Mouse (Mus musculus): ENCODE measurements around the gene Ndrg3. TPM values are rescaled to one million over a fixed set of nuclear protein-coding genes. Genes with fewer than 3 reads are reported as not detected.
A peak's percentile ranks its signal among the peaks of the same experiment; 100 is the strongest.
"Not testable (repeated sequence)": the region's sequence is repeated elsewhere in the genome, so short reads cannot be mapped to it uniquely, and the experiment has no call there.

Ndrg3 gene
- polyA plus RNA-seq, 1 experiment = 3.3 TPM

GRCm38 (mm10) chr2:156928606-156929005 is 63.2 kb downstream of the Ndrg3 start:
- TF ChIP-seq GATA1 (IDR thresholded peaks at IDR 0.05; ENCODE audit: borderline replicate concordance, low read length) = no peak
- no peak for TF ChIP-seq FLI1 (IDR thresholded peaks at IDR 0.05; ENCODE audit: low read length)
- Histone ChIP-seq H3K4me1 (peaks cover 83% of the 10 kb centered on the region), H3K36me3 (replicated peaks; ENCODE audit: low read length) (peaks cover 79% of the 10 kb centered on the region), H3K4me3 (replicated peaks) (no peak overlapping the region), H3K9me3 (0 out of 2 replicates have a peak, but pooled peaks cover 5% of the 10 kb centered on the region), H3K27me3 (replicated peaks) (no peaks in the 10 kb centered on the region)

GRCm38 (mm10) chr2:156927663-156928062 is 64.2 kb downstream of the Ndrg3 start:
- Histone ChIP-seq H3K4me3 (replicated peaks) (no peak overlapping the region), H3K4me1 (peaks cover 88% of the 10 kb centered on the region), H3K9me3 (0 out of 2 replicates have a peak, but pooled peaks cover 5% of the 10 kb centered on the region), H3K27me3 (replicated peaks) (no peaks in the 10 kb centered on the region), H3K36me3 (replicated peaks; ENCODE audit: low read length) (peaks cover 70% of the 10 kb centered on the region)
- TF ChIP-seq GATA1 (IDR thresholded peaks at IDR 0.05; ENCODE audit: borderline replicate concordance, low read length) (no peak), FLI1 (IDR thresholded peaks at IDR 0.05; ENCODE audit: low read length) (no peak)

GRCm38 (mm10) chr2:156925611-156926010 is 66.2 kb downstream of the Ndrg3 start:
- H3K9me3 ChIP-seq; H3K27me3 ChIP-seq (replicated peaks); H3K4me3 ChIP-seq (replicated peaks): not testable (repeated sequence)
- peaks cover 53% of the 10 kb centered on the region for H3K36me3 ChIP-seq (replicated peaks; ENCODE audit: low read length)
- H3K4me1 ChIP-seq = peaks cover 90% of the 10 kb centered on the region

- Histone ChIP-seq H3K36me3 (replicated peaks; ENCODE audit: low read length) (peaks cover 47% of the 10 kb centered on the region), H3K4me1 (peaks cover 90% of the 10 kb centered on the region)
- H3K27me3 ChIP-seq (replicated peaks); H3K4me3 ChIP-seq (replicated peaks); H3K9me3 ChIP-seq: not testable (repeated sequence)
These were observed 66.8 kb downstream of the Ndrg3 start for GRCm38 (mm10) chr2:156925075-156925474.

- Histone ChIP-seq H3K4me1 (peaks cover 90% of the 10 kb centered on the region), H3K27me3 (replicated peaks) (no peaks in the 10 kb centered on the region), H3K36me3 (replicated peaks; ENCODE audit: low read length) (peaks cover 40% of the 10 kb centered on the region), H3K9me3 (0 out of 2 replicates have a peak, but pooled peaks cover 5% of the 10 kb centered on the region), H3K4me3 (replicated peaks) (peak overlapping the region; percentile 38)
- TF ChIP-seq FLI1 (IDR thresholded peaks at IDR 0.05; ENCODE audit: low read length) = no peak
- no peak for TF ChIP-seq GATA1 (IDR thresholded peaks at IDR 0.05; ENCODE audit: borderline replicate concordance, low read length)
These were observed 67.5 kb downstream of the Ndrg3 start for GRCm38 (mm10) chr2:156924210-156924898.

GRCm38 (mm10) chr2:156923057-156923456 is 68.8 kb downstream of the Ndrg3 start:
- TF ChIP-seq GATA1 (IDR thresholded peaks at IDR 0.05; ENCODE audit: borderline replicate concordance, low read length) = no peak
- no peak for TF ChIP-seq FLI1 (IDR thresholded peaks at IDR 0.05; ENCODE audit: low read length)
- 0 out of 2 replicates have a peak, but pooled peaks cover 5% of the 10 kb centered on the region for H3K9me3 ChIP-seq
- H3K4me1 ChIP-seq = peaks cover 90% of the 10 kb centered on the region
- no peak overlapping the region for H3K4me3 ChIP-seq (replicated peaks)
- H3K27me3 ChIP-seq (replicated peaks) = no peaks in the 10 kb centered on the region
- peaks cover 28% of the 10 kb centered on the region for H3K36me3 ChIP-seq (replicated peaks; ENCODE audit: low read length)

- no peaks in the 10 kb centered on the region for H3K27me3 ChIP-seq (replicated peaks)
- no peak overlapping the region for H3K4me3 ChIP-seq (replicated peaks)
- H3K4me1 ChIP-seq = peaks cover 86% of the 10 kb centered on the region
- 0 out of 2 replicates have a peak, but pooled peaks cover 3% of the 10 kb centered on the region for H3K9me3 ChIP-seq
- TF ChIP-seq FLI1 (IDR thresholded peaks at IDR 0.05; ENCODE audit: low read length) (no peak), GATA1 (IDR thresholded peaks at IDR 0.05; ENCODE audit: borderline replicate concordance, low read length) (no peak)
- H3K36me3 ChIP-seq (replicated peaks; ENCODE audit: low read length) = peaks cover 2% of the 10 kb centered on the region
These were observed 72.1 kb downstream of the Ndrg3 start for GRCm38 (mm10) chr2:156919796-156920195.

- Histone ChIP-seq H3K4me1 (peaks cover 84% of the 10 kb centered on the region), H3K4me3 (replicated peaks) (peak overlapping the region; percentile 46)
These were observed 72.7 kb downstream of the Ndrg3 start for GRCm38 (mm10) chr2:156919191-156919590.

GRCm38 (mm10) chr2:156918562-156918961 is 73.3 kb downstream of the Ndrg3 start:
- Histone ChIP-seq H3K27me3 (replicated peaks) (no peaks in the 10 kb centered on the region), H3K4me3 (replicated peaks) (no peak overlapping the region), H3K4me1 (peaks cover 85% of the 10 kb centered on the region), H3K36me3 (replicated peaks; ENCODE audit: low read length) (peaks cover 2% of the 10 kb centered on the region), H3K9me3 (0 out of 2 replicates have a peak, but pooled peaks cover 3% of the 10 kb centered on the region)
- peak; percentile 70; the same call in 1 of the 3 replicates for TF ChIP-seq GATA1 (IDR thresholded peaks at IDR 0.05; ENCODE audit: borderline replicate concordance, low read length)
- peak; percentile 61; the same call in 1 of the 2 replicates for TF ChIP-seq FLI1 (IDR thresholded peaks at IDR 0.05; ENCODE audit: low read length)

More at GRCm38 (mm10) chr2:156919191-156919590, 72.7 kb downstream of the Ndrg3 start:
- H3K27me3 ChIP-seq (replicated peaks); H3K36me3 ChIP-seq (replicated peaks; ENCODE audit: low read length); H3K9me3 ChIP-seq: not testable (repeated sequence)

- no peak for TF ChIP-seq FLI1 (IDR thresholded peaks at IDR 0.05; ENCODE audit: low read length)
- no peak for TF ChIP-seq GATA1 (IDR thresholded peaks at IDR 0.05; ENCODE audit: borderline replicate concordance, low read length)
- H3K36me3 ChIP-seq (replicated peaks; ENCODE audit: low read length) = peaks cover 2% of the 10 kb centered on the region
- no peaks in the 10 kb centered on the region for H3K27me3 ChIP-seq (replicated peaks)
- H3K4me1 ChIP-seq = peaks cover 68% of the 10 kb centered on the region
- 0 out of 2 replicates have a peak, but pooled peaks cover 3% of the 10 kb centered on the region for H3K9me3 ChIP-seq
- no peak overlapping the region for H3K4me3 ChIP-seq (replicated peaks)
These were observed 75.3 kb downstream of the Ndrg3 start for GRCm38 (mm10) chr2:156916419-156917125.
